Mouse (Mus musculus) stomach, embryonic 16.5 days (tissue): ENCODE measurements around the gene Gm49403. TPM values are rescaled to one million over a fixed set of nuclear protein-coding genes. Genes with fewer than 3 reads are reported as not detected.
"Not testable (repeated sequence)": the region's sequence is repeated elsewhere in the genome, so short reads cannot be mapped to it uniquely, and the experiment has no call there.

Experiments used
- ATAC-seq: fragments of 200-750 bp; cut with Nextera tagmentation; 2 replicates; pipeline ENCODE4 v1.8.0; 2017; ENCODE audit warnings: moderate number of reproducible peaks, moderate TSS enrichment; ENCODE audit not compliant: insufficient read depth, low FRiP score
- H3K27ac ChIP-seq: fragments of 300-500 bp; sonication (generic); 2 replicates; pipeline ENCODE4 v1.5.1; 2014; ENCODE audit warnings: low read length
- H3K27me3 ChIP-seq: fragments of 300-500 bp; sonication (generic); 2 replicates; pipeline ENCODE4 v1.6.1; 2014; ENCODE audit warnings: low read length, control low read depth, mixed read lengths; ENCODE audit not compliant: control insufficient read depth, insufficient read depth
- H3K36me3 ChIP-seq: fragments of 300-500 bp; sonication (generic); 2 replicates; pipeline ENCODE4 v1.6.1; 2014; ENCODE audit warnings: low read length; ENCODE audit not compliant: control insufficient read depth, insufficient read depth
- H3K4me1 ChIP-seq: fragments of 300-500 bp; sonication (generic); 2 replicates; pipeline ENCODE4 v1.6.1; 2014; ENCODE audit warnings: low read length, control low read depth, mixed read lengths; ENCODE audit not compliant: control insufficient read depth, insufficient read depth
- H3K4me2 ChIP-seq: fragments of 300-500 bp; sonication (generic); 2 replicates; pipeline ENCODE4 v1.6.1; 2014; ENCODE audit warnings: low read depth, low read length, mixed read lengths
- H3K4me3 ChIP-seq: fragments of 300-500 bp; sonication (generic); replicated peaks from 2 replicates; pipeline ENCODE4 v1.5.1; 2014; ENCODE audit warnings: mild to moderate bottlenecking, low read length
- H3K9ac ChIP-seq: fragments of 300-500 bp; sonication (generic); 2 replicates; pipeline ENCODE4 v1.6.1; 2014; ENCODE audit warnings: low read length
- H3K9me3 ChIP-seq: fragments of 300-500 bp; sonication (generic); replicated peaks from 2 replicates; pipeline ENCODE4 v1.6.1; 2016; ENCODE audit warnings: low read length, control low read depth; ENCODE audit not compliant: control insufficient read depth
- WGBS: fragments of 180-500 bp; shearing (Covaris S2); extraction: QIAGEN DNeasy Blood & Tissue Kit; methylation state at CpG from one replicate; pipeline ENCODE4 v1.1.7; 2014; 5-methylcytosine and 5-hydroxymethylcytosine counted together
- polyA plus RNA-seq: library from polyadenylated mRNA; unstranded; fragments of >200 nt; fragmentation: Nextera tagmentation; extraction: Ambion mirVana; gene quantifications from 2 replicates; pipeline ENCODE4 v1.2.1, GENCODE M21; 2015

Gene Gm49403
- not detected in 2 replicates for polyA plus RNA-seq

DNA sequence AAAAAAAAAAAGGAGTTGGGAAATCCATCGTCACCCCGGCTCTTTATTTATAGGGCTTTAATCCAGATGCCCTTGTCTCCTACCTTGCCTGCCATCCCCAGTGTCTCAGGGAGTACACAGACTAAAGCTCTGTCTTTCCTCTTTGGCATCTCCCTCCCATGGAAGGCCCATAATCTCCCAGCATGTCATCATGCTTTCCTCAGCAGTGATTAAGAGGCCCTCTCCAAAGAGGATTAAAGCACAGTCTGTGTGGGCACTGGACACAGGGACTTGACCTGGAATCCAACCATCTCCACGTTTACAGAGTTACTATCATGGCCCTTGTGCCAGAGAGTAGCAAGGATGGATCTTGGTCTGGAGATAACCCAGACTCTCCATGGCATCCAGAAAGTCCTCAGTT lies at the start of gene Gm49403, which contains the start of gene Lbhd1:
Gm49403 (plus strand) TSS at position 315 of the 400 bp plus-strand sequence.
Lbhd1 (plus strand) TSS at position 117 of the 400 bp plus-strand sequence.
- H3K9ac ChIP-seq = no peak within 1 kb of the TSS
- 79% methylated on average over 3 of the region's 3 CpGs for WGBS
- no peaks in the 10 kb centered on the region for H3K9me3 ChIP-seq
- H3K27ac ChIP-seq = no peak within 1 kb of the TSS
- H3K4me3 ChIP-seq = no peak within 1 kb of the TSS
- no peaks in the 10 kb centered on the region for H3K36me3 ChIP-seq
- no peak within 1 kb of the TSS for H3K4me2 ChIP-seq
- H3K27me3 ChIP-seq = no peaks in the 10 kb centered on the region
- ATAC-seq = no peak
- peaks cover 14% of the 10 kb centered on the region for H3K4me1 ChIP-seq

DNA sequence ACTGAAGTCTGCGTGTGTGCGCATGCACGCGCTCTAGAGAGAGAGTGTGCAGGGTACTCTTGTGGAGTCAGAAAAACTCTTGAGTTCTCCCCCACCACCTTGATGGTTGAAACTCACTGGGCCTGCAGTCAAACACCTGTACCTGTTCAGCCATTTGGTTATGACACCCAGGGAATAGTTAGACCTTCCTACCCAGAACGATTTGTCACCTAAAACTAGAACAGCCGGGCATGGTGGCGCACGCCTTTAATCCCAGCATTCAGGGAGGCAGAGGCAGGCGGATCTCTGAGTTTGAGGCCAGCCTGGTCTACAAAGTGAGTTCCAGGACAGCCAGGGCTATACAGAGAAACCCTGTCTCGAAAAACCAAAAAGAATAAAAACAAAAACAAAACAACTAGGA lies 47.4 kb upstream of the Gm49403 start:
- not testable (repeated sequence) for H3K9me3 ChIP-seq, H3K27me3 ChIP-seq, ATAC-seq, H3K4me2 ChIP-seq, H3K9ac ChIP-seq, H3K27ac ChIP-seq, H3K4me3 ChIP-seq
- Histone ChIP-seq H3K4me1 (peaks cover 16% of the 10 kb centered on the region), H3K36me3 (peaks cover 15% of the 10 kb centered on the region; the same call in 1 of the 2 replicates)
- WGBS = 96% methylated on average over 10 of the region's 10 CpGs

DNA sequence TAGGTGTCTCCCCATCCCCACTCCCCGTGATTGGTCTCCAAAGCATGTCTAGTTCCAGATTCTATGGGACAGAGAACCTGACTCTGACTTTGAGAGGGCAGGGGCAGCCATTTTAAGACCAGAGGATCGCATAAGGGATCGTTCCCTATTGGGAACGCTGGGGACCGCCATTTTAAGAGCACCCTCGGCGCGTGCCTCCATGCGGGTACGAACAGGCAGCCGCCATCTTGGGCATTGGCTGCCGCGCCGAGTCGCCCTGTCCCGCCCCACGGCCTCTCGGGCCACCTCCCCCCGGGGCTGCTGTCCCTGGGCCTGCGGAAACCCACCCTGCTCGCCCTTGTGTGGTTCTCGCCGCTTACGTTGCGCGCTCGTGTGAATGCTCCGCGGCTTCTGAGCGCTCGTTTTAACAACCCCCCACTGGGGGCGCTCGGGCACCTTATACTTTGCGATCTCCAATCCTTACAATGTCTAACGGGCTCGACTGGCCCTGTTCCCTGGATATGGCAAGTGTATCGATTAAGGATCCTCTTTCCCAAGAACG lies 46.4 kb upstream of the Gm49403 start, which contains the start of gene Bscl2:
Bscl2 (plus strand) TSS at position 217 of the 541 bp plus-strand sequence.
- Histone ChIP-seq H3K9ac (peak within 1 kb of the TSS; percentile 91), H3K4me1 (peaks cover 16% of the 10 kb centered on the region), H3K4me3 (peak within 1 kb of the TSS; percentile 66), H3K27ac (peak within 1 kb of the TSS; percentile 97), H3K27me3 (no peaks in the 10 kb centered on the region), H3K9me3 (no peaks in the 10 kb centered on the region), H3K36me3 (peaks cover 7% of the 10 kb centered on the region; the same call in 1 of the 2 replicates), H3K4me2 (peak within 1 kb of the TSS; percentile 96)
- peak; percentile 68; the same call in 1 of the 2 replicates for ATAC-seq
- under 1% methylated on average over 38 of the region's 38 CpGs for WGBS

DNA sequence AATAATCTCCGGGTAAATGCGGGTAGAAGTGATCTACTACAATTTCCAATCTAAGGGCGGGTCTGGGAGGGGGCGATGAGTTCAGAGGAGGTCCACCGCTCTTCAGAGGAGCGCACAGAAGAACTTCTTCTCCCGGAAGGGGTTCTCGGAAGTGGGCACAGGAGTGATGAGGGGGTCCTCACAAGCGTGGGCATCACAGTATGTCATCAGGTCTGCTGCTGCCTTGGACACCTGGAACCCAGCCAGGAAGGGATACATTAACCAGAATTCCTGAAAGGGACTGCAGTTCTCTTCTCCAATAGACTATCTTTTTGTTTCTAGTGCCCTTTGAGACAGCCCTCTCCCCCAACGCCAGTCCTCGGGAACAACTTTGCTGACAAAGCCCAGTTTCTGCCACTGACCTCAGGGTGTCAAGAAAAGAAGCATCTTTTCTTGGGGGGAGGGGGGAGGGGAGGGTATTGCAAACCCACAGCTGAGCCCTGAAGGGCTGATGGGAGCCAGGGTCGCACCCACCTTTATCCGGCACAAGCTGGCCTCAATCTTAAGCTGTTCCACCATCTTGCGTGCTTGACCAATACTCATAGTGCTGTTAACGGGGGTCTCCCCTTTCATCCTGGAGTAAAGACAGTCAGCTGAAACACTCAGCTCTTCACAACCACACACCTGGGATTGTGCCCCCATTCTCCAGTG lies 45.5 kb upstream of the Gm49403 start:
- peak overlapping the region; percentile 66 for H3K4me3 ChIP-seq
- peak overlapping the region; percentile 96 for H3K4me2 ChIP-seq
- H3K36me3 ChIP-seq = peaks cover 7% of the 10 kb centered on the region; the same call in 1 of the 2 replicates
- H3K27me3 ChIP-seq = no peaks in the 10 kb centered on the region
- no peaks in the 10 kb centered on the region for H3K9me3 ChIP-seq
- H3K4me1 ChIP-seq = peaks cover 16% of the 10 kb centered on the region
- 16% methylated on average over 15 of the region's 15 CpGs for WGBS
- ATAC-seq = no peak
- peak overlapping the region; percentile 91 for H3K9ac ChIP-seq
- peak overlapping the region; percentile 97 for H3K27ac ChIP-seq

DNA sequence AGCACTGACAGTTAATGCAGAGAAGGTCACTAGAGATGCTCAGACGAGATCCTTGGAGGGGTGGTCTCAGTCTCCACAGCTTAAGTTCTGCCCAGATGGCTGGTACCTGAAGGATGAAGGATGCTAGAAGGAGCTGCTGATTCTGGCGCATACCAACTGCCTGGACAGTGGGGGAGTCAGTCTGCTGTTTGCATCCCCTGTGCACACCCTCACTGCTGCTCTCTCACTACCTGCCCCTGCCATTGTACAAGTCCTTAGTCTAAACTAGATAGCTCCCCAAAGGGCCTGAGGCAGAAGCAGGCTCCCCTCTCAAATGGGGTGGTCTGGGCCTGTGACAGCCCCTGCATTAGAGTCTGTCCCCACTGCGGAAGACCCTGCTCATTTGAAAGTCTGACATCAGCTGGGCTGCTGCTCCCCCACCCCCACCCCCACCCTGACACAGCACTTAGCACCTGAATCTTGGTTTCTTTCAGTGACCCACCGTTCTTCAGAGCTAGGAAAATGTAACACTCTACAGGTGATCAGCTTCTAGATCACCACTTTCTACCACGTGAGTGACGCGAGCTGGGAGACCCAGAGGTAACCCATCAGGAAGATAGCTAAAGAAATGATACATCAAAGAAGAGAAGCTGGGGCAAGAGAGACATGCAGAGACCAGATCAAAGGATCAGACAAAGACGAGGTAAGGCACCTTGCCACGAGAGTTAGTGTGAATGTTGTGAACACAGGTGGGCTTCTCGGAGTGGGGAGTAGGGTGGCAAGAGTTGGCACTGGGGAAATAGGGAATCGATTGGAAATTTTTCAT lies 44.4 kb upstream of the Gm49403 start, which contains the start of gene Gng3:
Gng3 (minus strand) TSS at position 92 of the 805 bp plus-strand sequence.
- Histone ChIP-seq H3K27ac (peak within 1 kb of the TSS; percentile 97), H3K4me1 (peaks cover 16% of the 10 kb centered on the region), H3K9ac (peak within 1 kb of the TSS; percentile 91), H3K4me3 (peak within 1 kb of the TSS; percentile 66), H3K27me3 (no peaks in the 10 kb centered on the region), H3K4me2 (peak within 1 kb of the TSS; percentile 96), H3K36me3 (0 out of 2 replicates have a peak, but pooled peaks cover 5% of the 10 kb centered on the region), H3K9me3 (no peaks in the 10 kb centered on the region)
- WGBS = 66% methylated on average over 11 of the region's 11 CpGs
- ATAC-seq = no peak; the same call in 1 of the 2 replicates

DNA sequence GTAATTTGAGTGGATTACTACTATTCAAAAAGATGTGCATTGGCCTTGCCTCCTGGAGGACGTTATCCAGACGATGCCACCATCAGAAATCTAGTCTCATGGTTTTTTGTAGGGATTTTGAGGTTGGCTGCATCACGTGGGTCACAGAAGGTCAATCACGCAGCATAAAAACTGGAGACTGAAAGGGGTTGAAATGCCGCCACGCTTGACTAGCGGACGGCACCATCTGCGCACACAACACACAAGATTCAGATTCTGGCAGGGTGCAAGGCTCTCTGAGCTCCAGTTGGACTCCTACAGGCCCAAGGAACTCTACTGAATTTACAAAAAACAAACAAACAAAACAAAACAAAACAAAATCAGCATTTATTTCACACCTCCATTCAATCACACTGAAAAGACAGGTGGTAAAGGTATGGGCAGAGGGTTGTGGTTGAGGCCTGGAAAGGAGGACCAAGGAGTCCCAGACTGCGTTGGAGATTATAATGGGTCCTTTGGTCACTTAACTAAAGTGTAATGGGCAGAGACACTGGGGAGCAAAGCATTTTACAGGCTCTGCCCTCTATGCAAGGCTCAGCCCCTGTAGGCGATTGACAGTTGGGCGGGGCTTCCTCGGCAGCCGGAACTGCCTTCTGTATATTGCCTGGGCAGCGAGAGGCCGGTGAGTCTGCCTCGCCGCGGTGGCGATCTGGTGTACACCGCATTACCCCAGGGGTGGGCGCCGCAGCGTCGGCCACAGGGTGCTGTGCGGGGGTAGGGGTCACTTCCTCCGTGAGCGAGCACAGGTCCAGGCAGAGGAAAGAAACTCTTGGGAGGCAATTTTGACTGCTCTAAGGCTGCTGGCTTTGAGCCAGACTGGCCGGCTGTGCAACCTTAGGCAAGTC lies 43.6 kb upstream of the Gm49403 start:
- Histone ChIP-seq H3K9me3 (no peaks in the 10 kb centered on the region), H3K27ac (no peak overlapping the region), H3K4me1 (peaks cover 16% of the 10 kb centered on the region), H3K36me3 (no peaks in the 10 kb centered on the region), H3K9ac (peak overlapping the region; percentile 79), H3K27me3 (no peaks in the 10 kb centered on the region), H3K4me3 (peak overlapping the region; percentile 59), H3K4me2 (peak overlapping the region; percentile 68)
- ATAC-seq = peak; percentile 79
- 24% methylated on average over 29 of the region's 29 CpGs for WGBS

DNA sequence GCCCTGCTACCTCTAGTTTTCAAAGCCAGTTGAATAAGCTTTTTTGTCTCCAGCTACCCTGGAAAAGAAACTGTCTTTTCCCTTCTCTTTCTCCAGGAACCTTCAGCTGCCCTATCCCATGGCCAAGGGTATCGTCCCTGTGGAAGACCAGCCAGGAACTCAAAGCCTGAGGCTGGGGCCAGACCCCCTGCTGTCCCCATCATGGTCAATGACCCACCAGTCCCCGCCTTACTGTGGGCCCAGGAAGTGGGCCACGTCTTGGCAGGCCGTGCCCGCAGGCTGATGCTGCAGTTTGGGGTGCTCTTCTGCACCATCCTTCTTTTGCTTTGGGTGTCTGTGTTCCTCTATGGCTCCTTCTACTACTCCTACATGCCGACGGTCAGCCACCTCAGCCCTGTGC lies 42.7 kb upstream of the Gm49403 start:
- no peaks in the 10 kb centered on the region for H3K27me3 ChIP-seq
- H3K36me3 ChIP-seq = no peaks in the 10 kb centered on the region
- H3K9me3 ChIP-seq = no peaks in the 10 kb centered on the region
- H3K4me1 ChIP-seq = peaks cover 16% of the 10 kb centered on the region
- no peak overlapping the region for H3K27ac ChIP-seq
- 91% methylated on average over 7 of the region's 7 CpGs for WGBS
- no peak for ATAC-seq
- H3K4me2 ChIP-seq = peak overlapping the region; percentile 68
- H3K4me3 ChIP-seq = peak overlapping the region; percentile 59
- H3K9ac ChIP-seq = peak overlapping the region; percentile 79

DNA sequence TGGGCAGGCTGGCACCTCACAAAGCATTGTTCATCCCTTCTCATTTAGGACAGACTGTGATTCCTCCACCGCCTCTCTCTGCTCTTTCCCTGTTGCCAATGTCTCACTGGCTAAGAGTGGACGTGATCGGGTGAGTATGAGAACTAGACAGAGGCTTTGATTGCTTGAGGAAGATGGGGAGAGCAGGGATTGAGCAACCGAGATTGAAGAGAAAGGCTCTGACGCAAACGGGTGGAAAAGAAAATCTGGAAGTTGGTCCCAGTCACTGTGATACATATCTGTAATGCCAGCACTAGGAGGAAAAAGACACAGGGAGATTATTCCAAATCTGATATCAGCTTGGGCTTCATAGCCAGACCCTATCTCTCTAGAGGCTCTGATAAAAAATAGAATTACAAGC lies 40.8 kb upstream of the Gm49403 start:
- no peaks in the 10 kb centered on the region for H3K27me3 ChIP-seq
- H3K36me3 ChIP-seq = 0 out of 2 replicates have a peak, but pooled peaks cover 6% of the 10 kb centered on the region
- 88% methylated on average over 6 of the region's 6 CpGs for WGBS
- H3K27ac ChIP-seq = no peak overlapping the region
- peaks cover 16% of the 10 kb centered on the region for H3K4me1 ChIP-seq
- H3K9ac ChIP-seq = no peak overlapping the region
- no peaks in the 10 kb centered on the region for H3K9me3 ChIP-seq
- H3K4me2 ChIP-seq = no peak overlapping the region
- H3K4me3 ChIP-seq = no peak overlapping the region
- no peak for ATAC-seq
